Mouse (Mus musculus): ENCODE results near the gene Arhgef25.
"Not testable (repeated sequence)": the region's sequence is repeated elsewhere in the genome, so short reads cannot be mapped to it uniquely, and the experiment has no call there.

The Arhgef25 gene

DNA sequence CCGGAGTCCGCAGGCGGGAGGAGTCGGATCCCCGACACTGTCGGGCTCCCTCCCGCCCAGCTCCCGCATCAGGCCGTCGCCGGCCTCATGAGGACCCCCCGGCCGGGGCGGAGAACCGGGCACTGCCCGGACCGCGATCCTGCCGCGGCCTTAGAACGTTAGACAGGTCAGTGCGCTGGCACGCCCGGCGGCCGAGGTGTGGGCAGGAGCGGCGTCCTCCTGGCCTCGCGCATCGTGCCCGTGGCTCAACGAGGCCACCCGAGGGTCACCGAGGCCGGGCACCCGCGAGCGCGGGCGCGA, 24.6 kb downstream of the Arhgef25 start:
- no peak for DNase-seq

DNA sequence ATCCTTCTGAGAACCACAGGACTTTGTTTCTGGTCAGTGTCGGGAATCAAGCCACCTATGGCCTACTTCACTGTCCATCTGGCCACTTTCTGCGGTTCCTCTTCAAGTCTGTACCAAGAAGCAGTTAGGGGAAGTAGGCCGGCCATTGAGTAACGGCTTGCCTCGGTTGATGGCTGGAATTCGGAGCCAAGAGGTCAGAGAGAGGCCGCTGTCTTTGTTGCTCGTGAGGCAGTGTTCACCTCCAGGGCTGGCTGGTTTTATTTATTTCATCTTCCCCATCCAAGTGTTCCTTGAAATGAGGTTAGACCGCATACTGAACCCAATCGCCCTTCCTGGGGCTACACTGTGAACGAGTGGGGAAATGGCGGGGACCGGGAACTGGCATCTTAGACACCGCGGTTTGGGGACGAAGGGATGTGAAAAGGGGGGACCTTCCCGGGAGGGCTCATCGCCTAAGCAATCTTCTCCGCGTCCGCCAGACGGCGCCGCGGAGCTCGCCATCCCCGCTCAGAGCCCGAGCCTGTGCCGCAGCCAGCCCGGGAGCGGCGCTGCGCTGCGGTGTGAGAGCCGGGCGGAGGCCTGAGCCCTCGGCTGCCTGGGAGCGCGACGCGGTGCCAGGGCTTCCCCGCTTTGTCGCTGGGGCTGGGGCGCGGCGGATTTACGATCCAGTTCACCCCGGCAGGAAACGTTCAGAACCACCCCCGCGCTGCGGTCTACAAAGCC, 25.1 kb downstream of the Arhgef25 start, which contains the start of gene B4galnt1:
Gene B4galnt1 (plus strand): TSS at position 595 of the 723 bp plus-strand sequence.
- peak; percentile 86 to 91 for DNase-seq

DNA sequence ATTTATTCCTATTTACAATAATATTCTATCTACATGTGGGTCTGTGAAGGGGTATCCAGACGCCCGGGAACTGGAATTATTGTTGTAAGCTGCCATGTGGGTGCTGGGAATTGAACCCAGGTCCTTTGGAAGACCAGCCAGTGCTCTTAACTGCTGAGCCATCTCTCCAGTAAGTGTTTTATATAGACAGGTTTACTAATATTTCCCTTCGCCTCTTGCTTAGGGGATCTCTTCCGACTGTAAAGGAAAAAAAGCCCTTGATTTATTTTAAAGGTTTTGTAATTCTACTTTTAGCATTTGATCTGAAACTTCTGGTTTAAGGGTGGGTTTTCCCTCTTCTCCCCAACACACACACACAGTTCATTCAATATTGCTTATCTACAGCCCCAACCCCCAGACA, 25.7 kb downstream of the Arhgef25 start:
- no peak for DNase-seq

DNA sequence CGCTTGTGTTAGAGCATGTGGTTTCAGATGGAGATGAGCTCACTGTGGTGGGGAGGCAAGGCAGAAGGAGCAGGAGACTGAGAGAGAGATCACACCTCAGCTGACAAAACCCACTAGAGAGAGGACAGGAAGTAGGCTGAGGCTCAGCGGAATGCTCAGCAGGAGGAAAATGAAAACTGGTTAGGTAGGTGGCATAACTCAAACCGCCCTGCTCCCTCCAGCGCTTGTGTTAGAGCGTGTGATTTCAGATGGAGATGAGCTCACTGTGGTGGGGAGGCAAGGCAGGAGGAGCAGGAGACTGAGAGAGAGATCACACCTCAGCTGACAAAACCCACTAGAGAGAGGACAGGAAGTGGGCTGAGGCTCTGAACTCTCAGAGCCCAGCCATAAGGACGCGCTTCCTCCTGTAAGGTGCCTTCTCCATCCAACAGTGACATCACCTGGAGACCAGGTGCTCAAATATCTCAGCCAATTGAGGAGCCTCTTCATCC, 27.1 kb downstream of the Arhgef25 start:
- DNase-seq: not testable (repeated sequence)

DNA sequence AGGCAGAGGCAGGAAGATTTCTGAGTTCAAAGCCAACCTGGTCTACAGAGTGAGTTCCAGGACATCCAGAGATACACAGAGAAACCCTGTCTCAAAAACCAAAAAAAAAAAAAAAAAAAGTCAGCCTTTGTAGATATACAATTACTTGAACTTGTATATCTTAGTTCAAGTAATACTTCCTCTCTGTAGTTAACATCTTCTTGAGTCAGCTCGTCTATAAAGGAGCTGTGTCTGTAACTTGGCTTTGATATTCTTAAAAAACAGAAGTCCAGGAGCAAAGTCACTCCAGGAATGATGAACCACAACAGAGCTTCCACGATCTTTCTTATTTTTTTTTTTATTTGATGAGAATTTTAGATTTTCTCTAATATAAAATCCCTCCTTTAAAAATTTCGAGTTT, 29.2 kb downstream of the Arhgef25 start:
- no peak for DNase-seq

DNA sequence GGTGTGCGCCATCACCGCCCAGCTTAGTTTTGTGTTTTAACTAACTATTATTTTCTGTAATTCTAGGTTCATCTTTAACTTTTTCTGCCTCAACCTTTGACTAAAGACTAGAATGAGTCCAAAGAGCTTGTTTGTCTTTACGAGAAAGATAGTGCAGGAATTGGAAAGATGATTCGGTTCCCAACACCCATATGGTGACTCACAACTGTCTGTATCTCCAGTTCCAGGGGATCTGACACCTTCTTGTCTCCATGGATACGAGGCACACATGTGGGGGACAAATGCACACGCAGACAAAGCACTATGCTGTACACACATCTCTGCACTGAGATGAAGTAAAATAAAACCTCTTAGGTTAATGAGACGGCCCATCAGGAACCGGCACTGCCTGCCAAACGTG, 29.8 kb downstream of the Arhgef25 start:
- no peak for DNase-seq

DNA sequence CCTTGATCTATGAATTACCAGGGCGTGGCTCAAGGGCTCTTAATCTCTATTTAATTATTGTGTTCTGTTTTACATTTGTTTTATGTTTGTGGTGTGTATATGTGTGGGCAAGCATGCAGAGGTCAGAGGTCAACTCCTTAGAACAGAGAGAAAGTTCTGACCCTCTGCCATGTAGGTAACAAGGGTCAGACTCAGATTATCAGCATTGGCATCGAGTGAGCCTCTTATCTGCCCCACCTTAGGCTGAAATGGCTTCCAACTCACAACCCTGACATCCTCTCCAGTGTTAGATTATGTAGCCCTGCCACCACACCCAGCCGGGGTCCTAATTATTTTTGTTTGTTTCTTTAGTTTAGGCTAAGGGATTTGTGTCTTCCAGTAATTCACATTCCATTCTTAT, 31.4 kb downstream of the Arhgef25 start:
- no peak for DNase-seq

DNA sequence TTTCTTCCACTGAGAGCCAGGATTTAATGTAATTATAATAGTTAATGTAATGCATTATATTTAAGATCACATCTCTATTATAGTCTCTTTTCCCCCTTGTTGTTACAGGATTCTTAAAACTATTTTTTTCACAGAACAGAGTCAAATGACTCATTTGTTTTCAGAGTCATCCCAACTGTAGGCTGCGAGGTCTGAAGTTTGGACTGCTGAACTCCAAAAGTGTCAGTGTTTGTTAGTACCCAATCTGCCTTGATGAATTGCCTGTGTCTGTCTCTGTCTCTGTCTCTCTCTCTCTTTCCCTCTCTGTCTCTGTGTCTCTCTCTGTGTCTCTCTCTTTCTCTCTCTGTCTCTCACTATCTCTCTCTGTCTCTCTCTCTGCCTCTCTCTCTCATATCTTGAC, 33.4 kb downstream of the Arhgef25 start:
- DNase-seq: no peak

DNA sequence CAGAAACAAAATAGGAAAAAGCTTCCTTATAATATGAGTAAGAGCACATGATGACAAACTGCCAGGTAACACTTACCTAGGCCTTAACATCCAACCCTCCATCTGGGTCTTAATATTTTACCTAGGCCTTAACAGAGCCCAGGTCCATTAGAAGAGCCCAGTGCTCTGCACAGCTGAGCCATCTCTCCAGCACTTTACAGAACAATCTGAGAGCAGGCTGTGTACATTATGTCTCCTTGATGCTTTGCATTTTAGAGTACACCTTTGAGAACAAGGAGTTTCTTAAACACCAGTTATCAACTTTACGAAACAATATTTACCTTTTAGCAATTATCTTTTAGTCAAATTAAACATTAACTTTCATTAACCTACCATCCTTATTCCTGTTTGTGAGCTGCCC, 33.8 kb downstream of the Arhgef25 start:
- no peak for DNase-seq

DNA sequence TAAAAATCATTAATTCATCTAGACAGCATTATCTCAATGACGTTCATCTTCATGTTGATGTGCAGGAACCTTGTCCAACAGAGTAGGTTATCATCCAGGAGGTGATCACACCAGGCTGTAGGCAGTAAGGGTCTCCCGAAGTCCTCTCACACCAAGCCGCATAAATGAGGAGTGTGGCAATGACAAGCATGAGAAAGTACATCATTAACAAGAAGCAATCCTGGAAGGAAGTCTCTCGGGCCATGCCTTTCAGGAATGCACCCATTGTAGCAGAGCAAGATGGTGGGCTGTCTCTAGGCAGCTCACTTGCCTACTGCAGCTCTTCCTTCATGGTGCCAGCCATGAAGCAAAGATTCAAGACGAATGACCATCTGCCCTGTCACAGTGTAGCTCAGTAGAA, 35.2 kb downstream of the Arhgef25 start:
- DNase-seq: no peak

DNA sequence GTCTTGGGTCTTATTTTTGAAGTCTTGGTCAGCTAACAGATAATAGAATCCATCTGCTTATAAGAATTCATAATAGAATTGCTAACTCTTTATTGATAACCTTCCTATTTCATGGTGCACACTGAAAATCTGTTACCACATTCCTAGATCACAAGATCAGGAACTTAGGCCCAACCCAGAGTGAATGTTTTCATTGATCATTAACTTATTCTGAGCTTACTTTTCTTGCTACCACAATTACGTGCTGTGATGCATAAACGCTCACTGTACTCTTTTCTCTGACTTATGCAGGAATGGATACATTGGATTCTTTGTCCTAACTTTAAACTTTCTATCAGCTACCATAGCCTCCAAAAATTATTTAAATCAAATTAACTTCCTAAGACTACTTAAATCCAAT, 35.6 kb downstream of the Arhgef25 start:
- DNase-seq: no peak

DNA sequence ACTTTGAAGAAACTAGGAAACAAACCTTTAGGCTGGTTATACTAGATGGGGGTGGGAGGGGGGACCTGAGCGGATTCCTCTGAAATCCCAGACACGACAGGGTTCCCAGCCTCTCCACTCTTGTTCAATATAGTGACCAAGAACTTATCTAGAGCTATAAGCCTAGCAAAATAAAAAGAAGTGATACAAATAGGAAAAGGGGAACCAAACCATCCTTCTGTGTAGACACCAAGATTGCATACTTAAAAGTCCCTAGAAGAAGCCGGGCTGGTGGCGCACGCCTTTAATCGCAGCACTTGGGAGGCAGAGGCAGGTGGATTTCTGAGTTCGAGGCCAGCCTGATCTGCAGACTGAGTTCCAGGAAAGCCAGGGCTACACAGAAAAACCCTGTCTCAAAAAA, 36.6 kb downstream of the Arhgef25 start:
- DNase-seq: no peak

DNA sequence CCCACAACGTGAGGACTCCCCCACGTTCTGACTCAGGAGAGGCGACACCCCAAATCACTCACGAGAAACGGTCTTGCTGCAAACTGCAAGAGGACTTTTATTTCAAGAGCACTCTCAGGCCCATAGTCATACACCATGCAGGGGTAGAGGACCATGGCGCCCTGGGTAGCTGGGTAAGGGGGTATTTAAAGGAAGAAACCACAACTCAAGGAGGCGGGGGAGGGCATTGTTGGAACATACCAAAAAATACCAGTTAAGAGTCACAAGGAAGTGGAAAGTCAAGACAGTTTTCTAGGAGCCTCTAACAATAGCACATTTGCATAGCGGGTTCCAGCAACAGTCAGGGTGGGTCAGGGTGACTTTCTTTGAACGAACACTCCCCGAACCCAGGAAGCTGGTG, 37.3 kb downstream of the Arhgef25 start:
- DNase-seq: not testable (repeated sequence)

DNA sequence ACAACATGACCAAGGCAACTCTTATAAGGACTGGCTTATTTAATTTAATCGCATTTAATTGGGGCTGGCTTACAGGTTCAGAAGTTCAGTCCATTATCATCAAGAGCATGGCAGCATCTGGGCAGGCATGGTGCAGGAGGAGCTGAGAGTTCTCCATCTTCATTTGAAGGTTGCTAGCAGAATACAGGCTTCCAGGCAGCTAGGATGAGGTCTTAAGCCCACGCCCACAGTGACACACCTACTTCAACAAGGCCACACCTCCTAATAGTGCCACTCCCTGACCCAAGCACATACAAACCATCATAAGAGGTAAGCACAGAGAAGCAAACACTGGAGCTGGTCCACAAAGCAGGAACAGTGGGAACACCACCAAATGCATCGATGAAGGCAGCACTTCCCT, 38.6 kb downstream of the Arhgef25 start:
- not testable (repeated sequence) for DNase-seq

DNA sequence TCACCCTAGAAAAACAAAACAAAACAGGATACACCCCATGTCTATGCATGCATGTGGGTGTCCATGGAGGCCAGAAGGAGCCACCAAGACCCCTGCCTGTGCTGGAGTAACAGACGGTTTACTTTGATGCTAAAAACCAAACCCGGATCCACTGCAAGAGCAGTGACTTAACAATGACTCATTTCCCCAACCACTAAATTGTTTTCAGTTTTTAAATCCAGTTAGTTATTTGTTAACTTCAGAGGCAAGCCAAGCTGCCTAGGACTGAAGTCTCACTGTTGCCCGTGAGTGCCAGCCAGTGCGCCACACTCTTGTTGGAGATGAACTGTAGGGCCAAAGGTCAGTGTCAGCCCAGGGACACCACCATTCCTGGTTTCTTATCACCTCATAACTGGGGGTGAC, 39.4 kb downstream of the Arhgef25 start:
- DNase-seq: no peak

DNA sequence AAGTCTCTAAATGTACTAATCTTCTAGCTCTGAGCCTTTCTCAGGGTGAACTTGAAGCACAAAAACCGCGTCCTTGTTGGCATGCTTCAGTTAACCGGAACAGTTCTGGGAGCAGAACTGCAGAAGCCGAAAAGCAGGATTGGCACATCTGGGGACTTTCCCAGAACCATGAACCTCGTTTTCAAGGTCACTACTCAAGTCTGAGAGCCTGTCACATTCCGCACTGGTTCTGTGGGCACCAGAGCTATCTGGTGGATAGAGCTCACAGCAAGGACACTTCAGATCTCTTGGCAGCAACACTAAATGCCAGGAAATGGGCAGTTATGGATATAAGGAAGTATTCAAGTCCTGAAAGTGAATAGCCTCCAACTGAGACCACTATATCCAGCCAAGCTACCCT, 42.7 kb downstream of the Arhgef25 start:
- DNase-seq: no peak

DNA sequence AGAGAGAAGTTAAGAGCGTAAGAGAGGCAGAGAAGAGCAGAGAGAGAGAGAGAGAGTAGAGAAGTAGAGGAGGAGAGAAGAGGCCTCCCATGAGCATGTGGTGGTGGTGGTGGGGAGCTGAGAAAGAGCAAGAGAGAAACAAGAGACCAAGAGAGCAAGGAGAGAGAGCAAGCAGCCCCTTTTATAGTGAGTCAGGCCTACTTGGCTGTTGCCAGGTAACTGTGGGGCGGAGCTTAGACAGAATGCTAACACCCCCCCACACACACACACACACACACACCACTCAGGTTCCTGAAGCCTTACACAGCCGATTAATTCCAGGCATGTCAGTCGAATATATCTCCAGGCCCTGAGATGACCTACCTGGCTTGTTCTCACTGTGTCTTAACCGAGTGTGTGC, 44.6 kb downstream of the Arhgef25 start:
- DNase-seq: no peak

DNA sequence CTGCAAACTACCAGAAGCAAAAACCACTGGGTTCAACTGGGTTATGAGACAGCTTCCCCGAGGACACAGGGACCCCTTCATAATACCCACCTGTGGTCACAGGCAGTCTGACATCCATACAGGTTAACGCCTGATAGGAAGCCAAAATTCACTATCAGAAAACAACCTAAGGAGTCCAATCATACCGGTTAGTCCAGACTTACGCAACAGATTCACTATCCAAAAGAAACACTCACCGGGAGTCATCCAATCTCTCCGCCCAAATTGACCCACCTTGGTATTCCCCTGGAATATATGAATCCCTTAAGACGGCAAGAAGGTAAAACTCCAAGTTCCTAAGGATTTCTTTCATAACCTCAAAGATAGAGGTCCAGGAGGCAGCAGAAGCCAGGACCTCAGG, 45.3 kb downstream of the Arhgef25 start:
- DNase-seq: no peak

DNA sequence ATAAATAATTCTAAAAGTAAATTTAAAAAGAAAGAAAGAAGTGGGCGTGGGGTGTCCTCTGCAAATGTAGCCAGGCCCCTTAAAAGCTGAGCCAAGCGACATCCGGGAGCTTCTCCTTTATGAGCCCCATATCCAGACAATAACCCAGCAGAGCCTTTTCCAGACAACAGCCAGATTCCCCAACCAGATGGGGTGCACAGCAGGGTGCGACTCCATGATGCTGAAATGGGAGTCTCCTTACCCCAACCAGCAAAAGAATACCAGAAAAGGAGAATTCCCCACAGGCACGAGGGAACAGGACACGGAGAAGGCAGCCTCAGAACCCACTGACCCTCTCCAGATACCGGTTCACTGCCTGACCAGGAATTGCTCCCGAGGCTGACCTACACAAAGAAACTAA, 46.7 kb downstream of the Arhgef25 start:
- DNase-seq: peak; percentile 22 to 39

DNA sequence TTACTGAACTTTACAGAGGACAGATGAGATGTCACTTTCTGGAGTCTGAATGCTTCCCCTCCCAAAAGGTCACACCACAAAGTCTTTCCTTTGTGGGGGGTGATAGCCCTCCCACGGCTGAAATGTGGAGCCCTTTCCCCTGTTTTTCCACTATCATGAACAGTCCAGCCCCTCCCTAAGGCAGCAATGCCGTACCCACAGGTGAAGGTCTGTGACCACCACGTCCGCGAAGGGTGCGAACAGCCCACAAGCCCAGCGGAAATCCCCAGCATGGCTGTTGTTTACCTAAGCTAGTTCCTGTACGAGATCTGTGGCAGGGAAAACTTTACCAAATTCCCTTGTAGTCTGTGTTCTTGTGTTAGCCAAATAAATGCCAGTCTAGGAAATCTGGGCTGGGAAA, 48.4 kb downstream of the Arhgef25 start:
- DNase-seq: no peak

DNA sequence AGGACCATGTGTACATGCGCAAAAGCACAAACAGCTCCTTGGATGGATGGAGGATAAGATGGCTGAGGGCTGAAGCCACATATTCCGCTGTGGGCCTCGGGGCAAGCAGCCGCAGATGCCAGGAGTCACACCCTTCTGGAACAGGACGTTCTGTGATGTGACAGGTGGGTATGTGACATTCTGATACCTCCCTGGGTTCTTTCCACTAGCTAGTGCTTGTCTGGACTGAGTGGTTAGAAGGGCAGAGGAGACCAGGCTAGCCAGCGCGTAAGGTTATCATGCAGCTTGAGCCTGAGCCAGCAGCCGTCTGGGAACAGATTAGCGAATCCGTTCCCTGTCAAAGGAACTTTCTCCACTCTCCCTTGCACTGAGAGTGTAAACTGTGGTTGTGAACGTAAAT, 48.9 kb downstream of the Arhgef25 start:
- no peak for DNase-seq

DNA sequence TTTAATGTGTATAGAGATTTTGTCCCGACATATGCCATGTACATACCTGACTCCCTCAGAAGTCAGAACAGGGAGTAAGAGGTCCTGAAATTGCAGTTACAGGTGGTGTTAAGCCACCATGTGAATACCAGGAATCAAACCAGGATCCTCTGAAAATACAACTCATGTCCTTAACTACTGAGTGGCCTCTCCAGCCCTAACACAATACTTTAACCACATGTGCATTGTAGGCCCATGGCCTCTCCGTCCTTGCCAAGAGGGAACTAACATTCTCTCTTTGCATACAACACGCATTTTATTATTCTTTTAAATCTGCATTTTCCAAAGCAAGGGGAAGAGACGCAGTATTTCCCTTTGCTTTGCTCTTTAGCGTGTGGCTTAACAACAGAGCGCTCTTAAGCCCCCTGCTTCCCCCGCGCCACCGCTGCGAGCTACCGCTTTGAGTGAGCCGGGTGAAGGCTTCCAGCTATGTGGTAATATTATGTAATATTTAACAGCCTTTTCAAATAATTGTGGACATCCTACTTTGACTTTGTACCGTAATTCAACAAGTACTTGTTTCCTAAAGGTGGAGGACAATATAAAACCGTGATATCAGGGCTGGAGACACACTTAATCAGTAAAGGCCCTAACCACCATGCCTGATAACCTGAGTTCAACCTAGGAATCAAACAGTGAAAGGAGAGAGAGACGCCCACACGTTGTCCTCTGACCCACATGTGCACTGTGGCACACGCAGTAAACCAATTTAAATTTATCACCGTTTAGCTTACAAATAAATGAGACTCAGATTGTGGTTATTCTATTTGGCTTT, 51.3 kb downstream of the Arhgef25 start:
- no peak for DNase-seq

DNA sequence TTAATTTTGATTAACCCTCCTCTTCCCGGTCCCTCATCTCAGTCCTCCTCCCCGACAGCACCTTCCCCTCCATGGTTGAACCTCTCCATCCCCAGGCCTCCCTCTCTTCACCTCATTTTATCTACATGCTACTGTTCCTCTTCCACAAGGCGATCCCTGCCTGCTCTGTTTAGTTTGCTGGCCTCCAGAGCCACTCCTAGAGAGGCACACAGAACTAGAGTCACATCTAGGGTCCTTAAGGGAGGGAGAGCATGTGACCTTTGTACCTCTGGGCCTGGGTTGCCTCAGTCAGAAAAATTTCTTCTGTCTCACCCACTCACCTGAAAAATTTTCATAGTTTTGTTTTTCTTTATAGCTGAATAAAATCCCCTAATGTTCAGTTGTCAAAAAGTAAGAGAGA, 52.0 kb downstream of the Arhgef25 start:
- no peak for DNase-seq

DNA sequence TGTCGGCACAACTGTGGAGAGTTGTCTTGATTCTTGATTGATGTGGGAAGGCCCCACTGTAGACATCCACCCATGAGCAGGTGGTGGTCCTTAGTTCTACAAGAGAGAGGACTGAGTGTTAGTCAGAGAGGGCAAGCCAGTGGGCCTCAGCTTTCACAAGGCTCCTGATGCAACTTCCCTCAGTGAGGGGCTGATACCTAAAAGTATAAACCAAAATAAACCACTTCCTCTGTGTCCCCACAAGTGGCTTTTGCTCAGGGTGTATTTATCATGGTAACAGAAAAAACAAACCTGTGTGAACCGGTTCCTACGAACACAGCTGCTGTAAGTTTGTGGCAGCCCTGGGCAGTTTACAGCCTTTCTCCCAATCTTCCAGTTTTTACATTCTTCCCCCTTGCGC, 53.4 kb downstream of the Arhgef25 start:
- no peak for DNase-seq

Data from cerebellum, postnatal 14 days (tissue).